Mouse (Mus musculus): ENCODE measurements at regions not wholly inside any gene's neighbourhood (a gene's known extent, or its start where the extent isn't known, plus 50 kb on each side); places are given as distances from the start of the nearest gene placed in this dataset.

GRCm38 (mm10) chr10:116726031-116726430 lies 144.7 kb upstream of the Cnot2 start:
- TF ChIP-seq CTCF (IDR thresholded peaks at IDR 0.05; ENCODE audit: control insufficient read depth, insufficient read depth, insufficient replicate concordance, low read depth, low read length) (no peak), POLR2A (IDR thresholded peaks at IDR 0.05; ENCODE audit: control insufficient read depth, low read depth, low read length) (no peak)
- Histone ChIP-seq H3K4me1 (ENCODE audit: control insufficient read depth, insufficient read depth, low read length) (peaks cover 24% of the 10 kb centered on the region), H3K27ac (ENCODE audit: control insufficient read depth, insufficient read depth, low read depth, low read length) (no peak overlapping the region), H3K27me3 (ENCODE audit: control insufficient read depth, insufficient read depth, low read length) (no peaks in the 10 kb centered on the region), H3K4me3 (ENCODE audit: control insufficient read depth, low read depth, low read length) (no peak overlapping the region), H3K36me3 (ENCODE audit: control insufficient read depth, insufficient read depth, low read length) (no peaks in the 10 kb centered on the region)

- H3K4me1 ChIP-seq (ENCODE audit: control insufficient read depth, insufficient read depth, low read length), result no peaks in the 10 kb centered on the region; the same call in 1 of the 2 replicates
- H3K27me3 ChIP-seq (ENCODE audit: control insufficient read depth, insufficient read depth, low read length), result no peaks in the 10 kb centered on the region
- TF ChIP-seq POLR2A (IDR thresholded peaks at IDR 0.05; ENCODE audit: control insufficient read depth, low read depth, low read length) (no peak), CTCF (IDR thresholded peaks at IDR 0.05; ENCODE audit: control insufficient read depth, insufficient read depth, insufficient replicate concordance, low read depth, low read length) (no peak)
- no peak overlapping the region for H3K27ac ChIP-seq (ENCODE audit: control insufficient read depth, insufficient read depth, low read depth, low read length)
- no peaks in the 10 kb centered on the region for H3K36me3 ChIP-seq (ENCODE audit: control insufficient read depth, insufficient read depth, low read length)
- H3K4me3 ChIP-seq (ENCODE audit: control insufficient read depth, low read depth, low read length), result no peak overlapping the region
Measured at GRCm38 (mm10) chr10:116721986-116722385, 140.7 kb upstream of the Cnot2 start.

GRCm38 (mm10) chr10:116719616-116720015 lies 138.3 kb upstream of the Cnot2 start:
- Histone ChIP-seq H3K36me3 (ENCODE audit: control insufficient read depth, insufficient read depth, low read length) (no peaks in the 10 kb centered on the region), H3K27ac (ENCODE audit: control insufficient read depth, insufficient read depth, low read depth, low read length) (no peak overlapping the region), H3K27me3 (ENCODE audit: control insufficient read depth, insufficient read depth, low read length) (no peaks in the 10 kb centered on the region), H3K4me3 (ENCODE audit: control insufficient read depth, low read depth, low read length) (no peak overlapping the region), H3K4me1 (ENCODE audit: control insufficient read depth, insufficient read depth, low read length) (no peaks in the 10 kb centered on the region)
- no peak for TF ChIP-seq POLR2A (IDR thresholded peaks at IDR 0.05; ENCODE audit: control insufficient read depth, low read depth, low read length)

GRCm38 (mm10) chr10:116717961-116718360 lies 136.7 kb upstream of the Cnot2 start:
- no peak for TF ChIP-seq POLR2A (IDR thresholded peaks at IDR 0.05; ENCODE audit: control insufficient read depth, low read depth, low read length)
- Histone ChIP-seq H3K4me1 (ENCODE audit: control insufficient read depth, insufficient read depth, low read length) (peaks cover 6% of the 10 kb centered on the region), H3K4me3 (ENCODE audit: control insufficient read depth, low read depth, low read length) (no peak overlapping the region), H3K27me3 (ENCODE audit: control insufficient read depth, insufficient read depth, low read length) (no peaks in the 10 kb centered on the region), H3K36me3 (ENCODE audit: control insufficient read depth, insufficient read depth, low read length) (no peaks in the 10 kb centered on the region), H3K27ac (ENCODE audit: control insufficient read depth, insufficient read depth, low read depth, low read length) (no peak overlapping the region)

GRCm38 (mm10) chr10:116717017-116717643 lies 135.8 kb upstream of the Cnot2 start:
- Histone ChIP-seq H3K4me1 (ENCODE audit: control insufficient read depth, insufficient read depth, low read length) (peaks cover 9% of the 10 kb centered on the region), H3K27ac (ENCODE audit: control insufficient read depth, insufficient read depth, low read depth, low read length) (no peak overlapping the region)
- no peak for TF ChIP-seq POLR2A (IDR thresholded peaks at IDR 0.05; ENCODE audit: control insufficient read depth, low read depth, low read length)
- TF ChIP-seq CTCF (IDR thresholded peaks at IDR 0.05; ENCODE audit: control insufficient read depth, insufficient read depth, insufficient replicate concordance, low read depth, low read length), result no peak

GRCm38 (mm10) chr10:116713456-116713855 lies 132.1 kb upstream of the Cnot2 start:
- Histone ChIP-seq H3K4me1 (ENCODE audit: control insufficient read depth, insufficient read depth, low read length) (peaks cover 9% of the 10 kb centered on the region), H3K4me3 (ENCODE audit: control insufficient read depth, low read depth, low read length) (no peak overlapping the region), H3K27ac (ENCODE audit: control insufficient read depth, insufficient read depth, low read depth, low read length) (no peak overlapping the region), H3K36me3 (ENCODE audit: control insufficient read depth, insufficient read depth, low read length) (no peaks in the 10 kb centered on the region), H3K27me3 (ENCODE audit: control insufficient read depth, insufficient read depth, low read length) (no peaks in the 10 kb centered on the region)
- no peak for TF ChIP-seq CTCF (IDR thresholded peaks at IDR 0.05; ENCODE audit: control insufficient read depth, insufficient read depth, insufficient replicate concordance, low read depth, low read length)
- TF ChIP-seq POLR2A (IDR thresholded peaks at IDR 0.05; ENCODE audit: control insufficient read depth, low read depth, low read length), result no peak

More at GRCm38 (mm10) chr10:116717017-116717643, 135.8 kb upstream of the Cnot2 start:
- no peaks in the 10 kb centered on the region for H3K27me3 ChIP-seq (ENCODE audit: control insufficient read depth, insufficient read depth, low read length)
- H3K36me3 ChIP-seq (ENCODE audit: control insufficient read depth, insufficient read depth, low read length), result no peaks in the 10 kb centered on the region
- H3K4me3 ChIP-seq (ENCODE audit: control insufficient read depth, low read depth, low read length), result no peak overlapping the region

GRCm38 (mm10) chr10:116707025-116707424 lies 125.7 kb upstream of the Cnot2 start:
- Histone ChIP-seq H3K4me3 (ENCODE audit: control insufficient read depth, low read depth, low read length) (no peak overlapping the region), H3K4me1 (ENCODE audit: control insufficient read depth, insufficient read depth, low read length) (no peaks in the 10 kb centered on the region), H3K36me3 (ENCODE audit: control insufficient read depth, insufficient read depth, low read length) (no peaks in the 10 kb centered on the region), H3K27me3 (ENCODE audit: control insufficient read depth, insufficient read depth, low read length) (no peaks in the 10 kb centered on the region), H3K27ac (ENCODE audit: control insufficient read depth, insufficient read depth, low read depth, low read length) (no peak overlapping the region)
- TF ChIP-seq POLR2A (IDR thresholded peaks at IDR 0.05; ENCODE audit: control insufficient read depth, low read depth, low read length) (no peak), CTCF (IDR thresholded peaks at IDR 0.05; ENCODE audit: control insufficient read depth, insufficient read depth, insufficient replicate concordance, low read depth, low read length) (no peak)

GRCm38 (mm10) chr10:116701281-116701680 lies 120.0 kb upstream of the Cnot2 start:
- TF ChIP-seq POLR2A (IDR thresholded peaks at IDR 0.05; ENCODE audit: control insufficient read depth, low read depth, low read length) (no peak), CTCF (IDR thresholded peaks at IDR 0.05; ENCODE audit: control insufficient read depth, insufficient read depth, insufficient replicate concordance, low read depth, low read length) (no peak)
- Histone ChIP-seq H3K4me1 (ENCODE audit: control insufficient read depth, insufficient read depth, low read length) (no peaks in the 10 kb centered on the region), H3K27me3 (ENCODE audit: control insufficient read depth, insufficient read depth, low read length) (no peaks in the 10 kb centered on the region), H3K27ac (ENCODE audit: control insufficient read depth, insufficient read depth, low read depth, low read length) (no peak overlapping the region), H3K4me3 (ENCODE audit: control insufficient read depth, low read depth, low read length) (no peak overlapping the region), H3K36me3 (ENCODE audit: control insufficient read depth, insufficient read depth, low read length) (no peaks in the 10 kb centered on the region)
